10 mouse cellular contexts compared by ENCODE assay signal in genomic region chr1:89104066-89104765, GRCm38 (mm10). TPM values are rescaled to one million over a fixed set of nuclear protein-coding genes. Genes with fewer than 3 reads are reported as not detected.
A peak's percentile ranks its signal among the peaks of the same experiment; 100 is the strongest.
DNase-seq lines count a peak whose midpoint lies in the region; ATAC-seq lines count a peak whose summit lies in the region.
"Had no signal": no experiment of that assay in that cellular context is flagged by ENCODE, and none has a peak within 500 bp of the region (broad histone marks: within the 10 kb centered on the region; RNA-seq: fewer than 3 reads in every experiment).

No protein-coding gene starts in this region.

- ATAC-seq in forebrain, embryonic 14.5 days = no peak
- no peak for ATAC-seq in megakaryocyte progenitor cell, adult 5-6 weeks (replicated peaks; ENCODE audit: poor library complexity)

- 82% methylated on average over 13 of the region's 13 CpGs for WGBS in forebrain, embryonic 10.5 days
- whole genome bisulfite sequencing in forebrain, embryonic 14.5 days = 73% methylated on average over 13 of the region's 13 CpGs

- no peaks in the 10 kb centered on the region for H3K9me3 ChIP-seq in forebrain, embryonic 10.5 days
- H3K9me3 ChIP-seq in forebrain, embryonic 14.5 days (replicated peaks; ENCODE audit: control insufficient read depth, low read length) = no peaks in the 10 kb centered on the region

- H3K27me3 ChIP-seq in forebrain, embryonic 10.5 days (ENCODE audit: poor library complexity, severe bottlenecking) = no peaks in the 10 kb centered on the region
- no peaks in the 10 kb centered on the region for H3K27me3 ChIP-seq in forebrain, embryonic 14.5 days (replicated peaks; ENCODE audit: control insufficient read depth, insufficient read depth, low read length)
- H3K27me3 ChIP-seq: CH12.LX had no signal

- H3K36me3 ChIP-seq in forebrain, embryonic 10.5 days (replicated peaks) = 0 out of 2 replicates have a peak, but pooled peaks cover 6% of the 10 kb centered on the region
- H3K36me3 ChIP-seq in forebrain, embryonic 14.5 days (ENCODE audit: control insufficient read depth, insufficient read depth, low read length) = no peaks in the 10 kb centered on the region

- no peak for DNase-seq in forebrain, embryonic 10.5 days (ENCODE audit: extremely low spot score, low spot score)
- DNase-seq in forebrain, embryonic 14.5 days (ENCODE audit: low spot score) = no peak
- peak; percentile 63 for DNase-seq in adrenal gland, postnatal 25 days
- peak; percentile 76 for DNase-seq in kidney, adult 18-20 months
- DNase-seq in lung, postnatal 36 days = peak; percentile 94
- DNase-seq in B cell, adult 2 months = no peak
- DNase-seq in thymus, postnatal 0 days (ENCODE audit: low spot score) = no peak
- DNase-seq: cerebellum, adult 2 months had no signal

- H3K4me3 ChIP-seq in forebrain, embryonic 10.5 days = no peak overlapping the region
- no peak overlapping the region for H3K4me3 ChIP-seq in forebrain, embryonic 14.5 days (ENCODE audit: low read depth, low read length)

- H3K4me2 ChIP-seq in forebrain, embryonic 14.5 days (ENCODE audit: low read length) = no peak overlapping the region

- H3K27ac ChIP-seq in forebrain, embryonic 10.5 days = peak overlapping the region; percentile 85
- no peak overlapping the region for H3K27ac ChIP-seq in forebrain, embryonic 14.5 days (ENCODE audit: low read depth, low read length)

- H3K4me1 ChIP-seq in forebrain, embryonic 10.5 days = peaks cover 72% of the 10 kb centered on the region
- peaks cover 10% of the 10 kb centered on the region for H3K4me1 ChIP-seq in forebrain, embryonic 14.5 days (ENCODE audit: control insufficient read depth, insufficient read depth, low read length)

- H3K9ac ChIP-seq in forebrain, embryonic 14.5 days (ENCODE audit: low read length) = no peak overlapping the region

RNA-seq across cellular contexts. Expression of gene Sh3bp4, which starts 34.0 kb away (rescaled TPM):
- polyA plus RNA-seq in forebrain, embryonic 10.5 days (2016; fragmentation: Nextera tagmentation; extraction: Ambion mirVana) = 27.7 and 28.7 TPM in 2 replicates
- 15.7 and 18.5 TPM in 2 replicates for polyA plus RNA-seq in forebrain, embryonic 14.5 days (2014; fragmentation: Nextera tagmentation; extraction: Ambion mirVana)
- 12.1 and 14.1 TPM in 2 replicates for total RNA-seq in adrenal gland, postnatal 25 days (2021)
- total RNA-seq in megakaryocyte progenitor cell, adult 5-6 weeks (2015) = 0.24 and 0.27 TPM in 2 replicates
- total RNA-seq in megakaryocyte progenitor cell, adult 5-6 weeks (2017) = 0.03 TPM in 1 of 2 replicates, not detected in the other
- 2.9 and 3.0 TPM in 2 replicates for polyA plus RNA-seq in thymus, postnatal 0 days (2015; fragmentation: Nextera tagmentation; extraction: Ambion mirVana)
- total RNA-seq: CH12.LX had no signal

Comparison
In these comparisons a context has a peak if more than half of its experiments do, and no peak if none do; other contexts are left out.
1. DNase-seq: peak in adrenal gland, postnatal 25 days (single experiment), kidney, adult 18-20 months (single experiment) and lung, postnatal 36 days (single experiment); none in forebrain, embryonic 10.5 days (single experiment), forebrain, embryonic 14.5 days (single experiment), B cell, adult 2 months (0 of 2) and thymus, postnatal 0 days (single experiment).